Mouse (Mus musculus) hindbrain, postnatal 0 days (tissue): ENCODE measurements around the gene Capn8. TPM values are rescaled to one million over a fixed set of nuclear protein-coding genes. Genes with fewer than 3 reads are reported as not detected.

Experiments
- ATAC-seq: fragments of 200-750 bp; cut with Nextera tagmentation; 2 replicates; pipeline ENCODE4 v1.8.0; 2017; ENCODE audit warnings: mild to moderate bottlenecking, moderate TSS enrichment, moderate library complexity
- DNase-seq: peaks from one replicate; pipeline ENCODE4 v3.0.0-alpha.2; 2015; ENCODE audit warnings: low spot score
- H3K27ac ChIP-seq: fragments of 300-500 bp; sonication (generic); 2 replicates; pipeline ENCODE4 v1.5.1; 2014; ENCODE audit warnings: mild to moderate bottlenecking
- H3K27me3 ChIP-seq: fragments of 300-500 bp; sonication (generic); 2 replicates; pipeline ENCODE4 v1.6.1; 2014; ENCODE audit warnings: low read length, mixed read lengths; ENCODE audit not compliant: insufficient read depth
- H3K36me3 ChIP-seq: fragments of 300-500 bp; sonication (generic); 2 replicates; pipeline ENCODE4 v1.6.1; 2014; ENCODE audit warnings: low read length, mixed read lengths; ENCODE audit not compliant: insufficient read depth
- H3K4me1 ChIP-seq: fragments of 300-500 bp; sonication (generic); 2 replicates; pipeline ENCODE4 v1.6.1; 2014; ENCODE audit warnings: antibody characterized with exemption, low read length, mixed read lengths; ENCODE audit not compliant: insufficient read depth
- H3K4me2 ChIP-seq: fragments of 300-500 bp; sonication (generic); 2 replicates; pipeline ENCODE4 v1.6.1; 2014; ENCODE audit warnings: low read depth, mild to moderate bottlenecking, low read length, moderate library complexity, mixed read lengths
- H3K4me3 ChIP-seq: fragments of 300-500 bp; sonication (generic); 2 replicates; pipeline ENCODE4 v1.5.1; 2014; ENCODE audit warnings: low read length
- H3K9ac ChIP-seq: fragments of 300-500 bp; sonication (generic); replicated peaks from 2 replicates; pipeline ENCODE4 v1.6.1; 2014; ENCODE audit warnings: mild to moderate bottlenecking, low read length, moderate library complexity, mixed read lengths
- H3K9me3 ChIP-seq: fragments of 300-500 bp; sonication (generic); 2 replicates; pipeline ENCODE4 v1.6.1; 2016; ENCODE audit warnings: low read length, mixed read lengths
- CTCF ChIP-seq: IDR thresholded peaks from 2 replicates; pipeline ENCODE4 v1.5.1; 2016; ENCODE audit warnings: antibody characterized with exemption, control low read depth, low read depth
- WGBS: fragments of 180-500 bp; shearing (Covaris S2); extraction: QIAGEN DNeasy Blood & Tissue Kit; methylation state at CpG from one replicate; pipeline ENCODE4 v1.1.7; 2014; 5-methylcytosine and 5-hydroxymethylcytosine counted together
- polyA plus RNA-seq: library from polyadenylated mRNA; unstranded; fragments of >200 nt; fragmentation: Nextera tagmentation; extraction: Ambion mirVana; gene quantifications from 2 replicates; pipeline ENCODE4 v1.2.1, GENCODE M21; 2015
- total RNA-seq: library from RNA; depleted of rRNA; stranded (reverse); fragments of >200 nt; gene quantifications from 2 replicates; pipeline ENCODE4 v1.2.3, GENCODE M21; 2014

Capn8 gene
- total and polyA plus RNA-seq, 2 experiments from 2014 or later = not detected

- 67% methylated on average over 1 of the region's 1 CpGs for WGBS
Measured at GRCm38 (mm10) chr1:182543906-182544305, 20.9 kb upstream of the Capn8 start.

GRCm38 (mm10) chr1:182550761-182551160, 14.0 kb upstream of the Capn8 start:
- Histone ChIP-seq H3K4me3 (no peak overlapping the region), H3K9ac (no peak overlapping the region), H3K27me3 (no peaks in the 10 kb centered on the region), H3K4me2 (no peak overlapping the region), H3K4me1 (no peaks in the 10 kb centered on the region), H3K9me3 (no peaks in the 10 kb centered on the region), H3K36me3 (no peaks in the 10 kb centered on the region), H3K27ac (no peak overlapping the region)
- no peak for ATAC-seq
- DNase-seq = no peak
- no peak for TF ChIP-seq CTCF
- 78% methylated on average over 8 of the region's 8 CpGs for WGBS

More at GRCm38 (mm10) chr1:182543906-182544305, 20.9 kb upstream of the Capn8 start:
- ATAC-seq (no peak), DNase-seq (no peak)
- H3K27ac ChIP-seq = no peak overlapping the region
- no peaks in the 10 kb centered on the region for H3K27me3 ChIP-seq
- H3K4me1 ChIP-seq = no peaks in the 10 kb centered on the region
- no peaks in the 10 kb centered on the region for H3K9me3 ChIP-seq
- H3K4me3 ChIP-seq = no peak overlapping the region
- no peak overlapping the region for H3K9ac ChIP-seq
- no peak for TF ChIP-seq CTCF
- H3K36me3 ChIP-seq = no peaks in the 10 kb centered on the region
- H3K4me2 ChIP-seq = no peak overlapping the region

GRCm38 (mm10) chr1:182553649-182554375, 11.0 kb upstream of the Capn8 start:
- Histone ChIP-seq H3K36me3 (no peaks in the 10 kb centered on the region), H3K9me3 (no peaks in the 10 kb centered on the region), H3K4me1 (no peaks in the 10 kb centered on the region), H3K27ac (no peak overlapping the region), H3K4me3 (no peak overlapping the region), H3K4me2 (no peak overlapping the region), H3K27me3 (no peaks in the 10 kb centered on the region), H3K9ac (no peak overlapping the region)
- WGBS = 58% methylated on average over 12 of the region's 12 CpGs
- ATAC-seq (peak; percentile 89), DNase-seq (peak; percentile 76)
- peak; percentile 90 for TF ChIP-seq CTCF

- ATAC-seq (no peak), DNase-seq (no peak)
- H3K36me3 ChIP-seq = no peaks in the 10 kb centered on the region
- H3K4me3 ChIP-seq = no peak overlapping the region
- WGBS = 81% methylated on average over 4 of the region's 4 CpGs
- H3K27me3 ChIP-seq = no peaks in the 10 kb centered on the region
- no peak for TF ChIP-seq CTCF
- no peaks in the 10 kb centered on the region for H3K9me3 ChIP-seq
- H3K4me1 ChIP-seq = no peaks in the 10 kb centered on the region
- H3K27ac ChIP-seq = no peak overlapping the region
- H3K4me2 ChIP-seq = no peak overlapping the region
- no peak overlapping the region for H3K9ac ChIP-seq
Measured at GRCm38 (mm10) chr1:182558271-182558670, 6.5 kb upstream of the Capn8 start.

- DNase-seq (no peak), ATAC-seq (no peak)
- TF ChIP-seq CTCF = no peak
- no peaks in the 10 kb centered on the region for H3K27me3 ChIP-seq
- no peaks in the 10 kb centered on the region for H3K4me1 ChIP-seq
- H3K9me3 ChIP-seq = no peaks in the 10 kb centered on the region
- no peaks in the 10 kb centered on the region for H3K36me3 ChIP-seq
- H3K4me3 ChIP-seq = no peak overlapping the region
- WGBS = 93% methylated on average over 10 of the region's 11 CpGs
- H3K27ac ChIP-seq = no peak overlapping the region
- no peak overlapping the region for H3K9ac ChIP-seq
- no peak overlapping the region for H3K4me2 ChIP-seq
Measured at GRCm38 (mm10) chr1:182559530-182559929, 5.3 kb upstream of the Capn8 start.

GRCm38 (mm10) chr1:182560390-182561098, 4.3 kb upstream of the Capn8 start:
- Histone ChIP-seq H3K27me3 (no peaks in the 10 kb centered on the region), H3K4me2 (no peak overlapping the region), H3K36me3 (no peaks in the 10 kb centered on the region), H3K27ac (no peak overlapping the region), H3K4me1 (no peaks in the 10 kb centered on the region), H3K9ac (no peak overlapping the region), H3K4me3 (no peak overlapping the region), H3K9me3 (no peaks in the 10 kb centered on the region)
- TF ChIP-seq CTCF = peak; percentile 92
- DNase-seq (peak; percentile 82), ATAC-seq (peak; percentile 70)
- 20% methylated on average over 3 of the region's 3 CpGs for WGBS
